Mouse (Mus musculus) erythroblast, embryonic 14.5 days (primary cell): ENCODE measurements around the gene Rnase11. TPM values are rescaled to one million over a fixed set of nuclear protein-coding genes. Genes with fewer than 3 reads are reported as not detected.
"Not testable (repeated sequence)": the region's sequence is repeated elsewhere in the genome, so short reads cannot be mapped to it uniquely, and the experiment has no call there.

Experiments
- H3K27me3 ChIP-seq: 2 replicates; pipeline ENCODE4 v1.6.1; 2012; ENCODE audit warnings: inconsistent platforms; ENCODE audit not compliant: control insufficient read depth
- H3K36me3 ChIP-seq: 2 replicates; pipeline ENCODE4 v1.6.1; 2012; ENCODE audit warnings: mild to moderate bottlenecking, inconsistent platforms; ENCODE audit not compliant: control insufficient read depth
- H3K4me1 ChIP-seq: 2 replicates; pipeline ENCODE4 v1.6.1; 2012; ENCODE audit warnings: inconsistent platforms; ENCODE audit not compliant: control insufficient read depth
- H3K4me3 ChIP-seq: replicated peaks from 2 replicates; pipeline ENCODE3; 2012; ENCODE audit warnings: moderate library complexity, mild to moderate bottlenecking, inconsistent platforms
- H3K9me3 ChIP-seq: 2 replicates; pipeline ENCODE4 v1.6.1; 2012; ENCODE audit warnings: low read length, inconsistent platforms, mixed read lengths; ENCODE audit not compliant: control insufficient read depth
- GATA1 ChIP-seq: IDR thresholded peaks from 2 replicates; pipeline ENCODE4 v1.6.1; 2012; ENCODE audit warnings: low read length, inconsistent platforms, mixed read lengths
- TAL1 ChIP-seq: IDR thresholded peaks from 3 replicates; pipeline ENCODE4 v1.6.1; 2012; ENCODE audit warnings: low read length, inconsistent platforms, mixed read lengths
- polyA plus RNA-seq: library from polyadenylated mRNA; stranded (reverse); fragments of >175 nt; gene quantifications from 2 replicates; pipeline ENCODE4 v1.2.3, GENCODE M21; 2012

Rnase11 gene
- polyA plus RNA-seq, result not detected in 2 replicates

- Histone ChIP-seq H3K4me3 (no peak within 1 kb of the TSS), H3K4me1 (no peaks in the 10 kb centered on the region), H3K36me3 (no peaks in the 10 kb centered on the region), H3K27me3 (no peaks in the 10 kb centered on the region), H3K9me3 (no peaks in the 10 kb centered on the region)
- TF ChIP-seq TAL1, result no peak
- TF ChIP-seq GATA1, result no peak
These were observed at the start of gene Rnase11 for GRCm38 (mm10) chr14:51050063-51050462. Rnase11 (minus strand) TSS chr14:51050163.

DNA sequence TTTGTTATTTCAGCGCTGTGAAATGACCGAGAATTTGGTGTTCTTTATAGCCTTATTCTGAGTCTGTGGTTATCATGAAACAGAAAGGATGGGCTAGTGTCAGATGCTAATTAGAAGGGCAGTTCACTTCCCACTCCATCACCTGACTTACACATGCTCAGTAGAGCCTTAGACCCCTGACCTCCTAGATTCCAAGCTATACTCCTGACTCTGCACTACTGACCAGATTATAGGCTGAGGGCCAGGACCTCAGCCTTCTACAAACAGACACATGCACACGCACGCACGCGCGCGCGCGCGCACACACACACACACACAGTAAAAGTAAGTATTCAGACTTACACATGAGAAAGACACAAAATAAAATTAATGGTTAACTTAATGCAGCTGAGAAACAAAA is 49.0 kb upstream of the Rnase11 start:
- Histone ChIP-seq H3K4me1 (peaks cover 11% of the 10 kb centered on the region), H3K36me3 (no peaks in the 10 kb centered on the region), H3K4me3 (no peak overlapping the region), H3K9me3 (no peaks in the 10 kb centered on the region), H3K27me3 (no peaks in the 10 kb centered on the region)
- no peak for TF ChIP-seq TAL1
- no peak for TF ChIP-seq GATA1

- not testable (repeated sequence) for H3K9me3 ChIP-seq, H3K4me3 ChIP-seq, H3K4me1 ChIP-seq, H3K36me3 ChIP-seq, H3K27me3 ChIP-seq
These were observed 48.3 kb upstream of the Rnase11 start for GRCm38 (mm10) chr14:51098300-51098699.

- Histone ChIP-seq H3K4me3 (no peak overlapping the region), H3K36me3 (no peaks in the 10 kb centered on the region), H3K27me3 (peaks cover 9% of the 10 kb centered on the region), H3K9me3 (no peaks in the 10 kb centered on the region), H3K4me1 (peaks cover 4% of the 10 kb centered on the region)
- TF ChIP-seq TAL1, result no peak
- no peak for TF ChIP-seq GATA1
These were observed 46.0 kb upstream of the Rnase11 start for GRCm38 (mm10) chr14:51095736-51096524.

DNA sequence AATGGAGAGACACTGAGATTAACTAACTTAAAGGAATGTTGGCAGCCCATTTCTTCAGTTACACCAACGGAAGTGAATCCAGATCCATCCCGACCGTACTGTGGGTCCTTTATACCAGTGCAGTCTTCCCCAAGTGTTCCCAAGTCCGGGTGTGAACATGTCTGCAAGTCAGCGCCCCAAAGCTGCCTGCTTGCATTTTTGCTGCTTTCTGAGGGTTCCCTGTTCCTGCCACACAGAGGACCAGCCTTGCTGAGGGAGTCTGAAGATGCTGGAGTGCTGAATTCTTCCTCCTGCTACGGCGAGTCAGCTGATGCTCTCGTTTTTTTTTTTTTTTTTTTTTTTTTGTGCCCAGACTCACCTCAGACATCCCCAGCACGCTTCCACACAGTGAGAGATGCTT is 45.0 kb upstream of the Rnase11 start:
- Histone ChIP-seq H3K36me3 (no peaks in the 10 kb centered on the region), H3K4me3 (no peak overlapping the region), H3K27me3 (peaks cover 14% of the 10 kb centered on the region), H3K9me3 (no peaks in the 10 kb centered on the region), H3K4me1 (peaks cover 14% of the 10 kb centered on the region)
- TF ChIP-seq TAL1, result no peak
- TF ChIP-seq GATA1, result no peak

DNA sequence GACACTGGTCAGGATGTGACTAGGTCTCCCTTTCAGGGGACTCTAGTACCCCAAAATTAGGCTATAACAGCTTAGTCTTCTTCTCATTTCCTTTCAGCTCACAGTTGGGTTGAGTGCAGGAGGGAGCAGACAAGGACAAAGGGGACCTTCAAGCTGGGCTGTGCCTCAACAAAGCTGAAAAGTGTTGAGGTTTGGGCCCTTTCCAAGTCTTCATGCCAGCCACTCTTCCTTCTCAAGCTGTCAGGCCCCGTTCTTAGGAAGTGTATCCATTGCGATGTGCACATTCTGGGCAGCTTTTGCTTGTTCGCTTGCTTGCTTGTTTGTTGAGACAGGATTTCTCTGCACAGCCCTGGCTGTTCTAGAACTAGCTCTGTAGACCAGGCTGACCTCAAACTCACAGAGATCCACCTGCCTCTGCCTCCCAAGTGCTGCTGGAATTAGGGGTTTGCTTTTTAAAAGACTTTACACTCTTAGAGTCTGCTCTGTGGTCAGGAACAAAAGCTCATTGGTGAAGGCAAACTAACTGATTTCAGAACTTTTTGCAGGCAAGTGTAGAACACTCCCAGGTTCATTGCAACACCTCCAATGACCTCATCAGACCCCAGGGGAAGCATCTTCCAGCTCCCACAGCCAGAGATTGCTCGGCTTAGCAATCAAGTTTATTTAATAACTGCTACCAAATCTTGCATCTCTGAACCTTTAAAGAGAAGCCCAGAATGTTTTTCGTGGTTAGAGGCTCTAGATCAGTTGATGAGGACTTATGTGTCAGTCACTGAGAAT is 44.3 kb upstream of the Rnase11 start:
- H3K27me3 ChIP-seq, result peaks cover 14% of the 10 kb centered on the region
- no peaks in the 10 kb centered on the region for H3K9me3 ChIP-seq
- no peak overlapping the region for H3K4me3 ChIP-seq
- TF ChIP-seq TAL1, result no peak
- TF ChIP-seq GATA1, result no peak
- H3K4me1 ChIP-seq, result peaks cover 20% of the 10 kb centered on the region
- no peaks in the 10 kb centered on the region for H3K36me3 ChIP-seq

DNA sequence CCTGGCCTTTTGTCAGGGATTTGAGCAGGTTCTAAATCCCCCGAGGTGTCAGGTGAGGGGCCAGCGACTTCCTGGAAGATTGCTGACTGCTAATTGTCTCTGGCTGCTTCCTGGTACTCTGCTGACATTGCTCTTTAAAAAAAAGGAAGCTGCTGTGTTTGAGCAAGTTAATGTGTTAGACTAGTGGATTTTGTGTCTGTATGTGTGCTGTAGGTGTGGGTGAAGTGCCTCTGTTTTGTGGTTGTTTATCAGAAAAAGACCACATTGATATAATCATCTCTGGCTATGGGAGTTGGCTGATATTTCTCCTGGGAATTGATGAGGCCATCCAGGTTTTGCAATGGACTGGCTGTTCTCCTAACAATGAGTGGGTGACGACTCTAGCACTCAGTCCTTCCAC is 43.5 kb upstream of the Rnase11 start:
- peaks cover 14% of the 10 kb centered on the region for H3K27me3 ChIP-seq
- H3K9me3 ChIP-seq, result no peaks in the 10 kb centered on the region
- no peaks in the 10 kb centered on the region for H3K36me3 ChIP-seq
- H3K4me1 ChIP-seq, result peaks cover 27% of the 10 kb centered on the region
- no peak for TF ChIP-seq GATA1
- no peak for TF ChIP-seq TAL1
- no peak overlapping the region for H3K4me3 ChIP-seq

DNA sequence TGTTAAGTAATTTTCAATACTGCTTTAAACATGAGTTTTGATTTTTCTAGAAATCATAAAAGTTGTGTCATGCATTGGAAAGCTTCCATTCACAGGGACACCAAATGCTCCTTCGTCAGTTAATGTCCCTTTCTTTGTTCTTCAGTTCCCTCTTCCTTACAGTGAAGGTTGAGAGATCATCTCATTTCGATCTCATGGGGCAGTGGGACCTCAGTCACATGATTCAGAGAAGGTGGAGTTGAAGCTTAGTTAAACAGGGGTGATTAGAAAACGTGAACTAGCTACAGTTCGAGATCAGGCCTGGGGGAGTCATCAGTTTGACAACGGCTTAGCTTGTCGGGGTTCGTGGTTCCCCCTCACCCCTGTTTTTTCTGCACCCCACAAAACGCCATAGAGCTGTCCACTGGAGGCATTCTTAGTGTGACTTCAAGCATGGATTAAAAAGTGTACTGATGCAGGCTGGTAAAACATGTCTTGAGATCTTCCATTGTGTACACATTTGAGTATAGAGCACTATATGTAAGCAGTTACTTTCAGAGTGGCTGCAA is 42.2 kb upstream of the Rnase11 start:
- TF ChIP-seq GATA1, result no peak
- TF ChIP-seq TAL1, result no peak
- peaks cover 14% of the 10 kb centered on the region for H3K27me3 ChIP-seq
- H3K4me1 ChIP-seq, result peaks cover 38% of the 10 kb centered on the region
- H3K36me3 ChIP-seq, result no peaks in the 10 kb centered on the region
- no peak overlapping the region for H3K4me3 ChIP-seq
- H3K9me3 ChIP-seq, result no peaks in the 10 kb centered on the region
